Mouse (Mus musculus) CH12.LX (cell line): ENCODE data around the gene Pithd1.

Experiments used
- CHD2 ChIP-seq: IDR thresholded peaks from 2 replicates; pipeline ENCODE4 v1.6.1; 2011; ENCODE audit warnings: low read length, improper control_type of control experiment
- CTCF ChIP-seq, 2 experiments: IDR thresholded peaks in 1 of 2; conservative IDR thresholded peaks in 1 of 2; 2 replicates each; pipeline ENCODE4 v1.5.1; 2011 to 2012; ENCODE audit warnings: low read depth in 2 of 2, low read length in 2 of 2, improper control_type of control experiment in 1 of 2, inconsistent platforms in 1 of 2, mild to moderate bottlenecking in 1 of 2, moderate library complexity in 1 of 2
- EP300 ChIP-seq: IDR thresholded peaks from 2 replicates; pipeline ENCODE4 v1.6.1; 2011; ENCODE audit warnings: low read length, improper control_type of control experiment
- USF1 ChIP-seq: IDR thresholded peaks from 2 replicates; pipeline ENCODE4 v1.6.1; 2014; ENCODE audit warnings: low read depth, mild to moderate bottlenecking, inconsistent platforms, low read length, improper control_type of control experiment
- ZNF384 ChIP-seq: IDR thresholded peaks from 2 replicates; pipeline ENCODE4 v1.6.1; 2012; ENCODE audit warnings: low read depth, low read length, improper control_type of control experiment, inconsistent platforms

DNA sequence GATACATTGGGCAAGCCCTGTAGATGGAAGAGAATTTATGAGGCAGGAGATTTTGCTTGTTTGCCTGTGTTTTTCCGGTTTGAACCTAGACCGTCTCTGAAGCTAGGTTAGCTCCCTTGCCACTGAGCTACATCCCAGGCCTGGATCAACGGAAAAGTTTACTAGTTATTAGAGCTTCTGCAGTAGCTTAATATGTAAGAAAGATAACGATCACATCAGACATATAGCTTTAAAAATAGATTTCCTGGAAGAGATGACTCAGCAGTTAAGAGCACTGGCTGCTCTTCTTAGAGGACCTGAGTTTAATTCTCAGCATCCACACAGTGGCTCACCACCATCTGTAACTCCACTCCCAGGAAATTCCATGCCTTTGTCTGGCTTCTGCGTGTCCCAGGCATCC is 41.6 kb upstream of the Pithd1 start:
- no peak for TF ChIP-seq CTCF (conservative IDR thresholded peaks at IDR 0.05 in 1 of 2, IDR thresholded peaks at IDR 0.05 in 1 of 2; ENCODE audit: low read depth in 2 of 2, low read length in 2 of 2)
- TF ChIP-seq ZNF384, result no peak
- no peak for TF ChIP-seq USF1
- TF ChIP-seq CHD2, result no peak
- peak; percentile 67; the same call in 1 of the 2 replicates for TF ChIP-seq EP300
